Mouse (Mus musculus) thymus, postnatal 25 days (tissue): ENCODE measurements around the gene Aldh8a1.

Experiments used
- DNase-seq: peaks from one replicate; pipeline ENCODE4 v3.0.0; 2022

Aldh8a1 gene

DNA sequence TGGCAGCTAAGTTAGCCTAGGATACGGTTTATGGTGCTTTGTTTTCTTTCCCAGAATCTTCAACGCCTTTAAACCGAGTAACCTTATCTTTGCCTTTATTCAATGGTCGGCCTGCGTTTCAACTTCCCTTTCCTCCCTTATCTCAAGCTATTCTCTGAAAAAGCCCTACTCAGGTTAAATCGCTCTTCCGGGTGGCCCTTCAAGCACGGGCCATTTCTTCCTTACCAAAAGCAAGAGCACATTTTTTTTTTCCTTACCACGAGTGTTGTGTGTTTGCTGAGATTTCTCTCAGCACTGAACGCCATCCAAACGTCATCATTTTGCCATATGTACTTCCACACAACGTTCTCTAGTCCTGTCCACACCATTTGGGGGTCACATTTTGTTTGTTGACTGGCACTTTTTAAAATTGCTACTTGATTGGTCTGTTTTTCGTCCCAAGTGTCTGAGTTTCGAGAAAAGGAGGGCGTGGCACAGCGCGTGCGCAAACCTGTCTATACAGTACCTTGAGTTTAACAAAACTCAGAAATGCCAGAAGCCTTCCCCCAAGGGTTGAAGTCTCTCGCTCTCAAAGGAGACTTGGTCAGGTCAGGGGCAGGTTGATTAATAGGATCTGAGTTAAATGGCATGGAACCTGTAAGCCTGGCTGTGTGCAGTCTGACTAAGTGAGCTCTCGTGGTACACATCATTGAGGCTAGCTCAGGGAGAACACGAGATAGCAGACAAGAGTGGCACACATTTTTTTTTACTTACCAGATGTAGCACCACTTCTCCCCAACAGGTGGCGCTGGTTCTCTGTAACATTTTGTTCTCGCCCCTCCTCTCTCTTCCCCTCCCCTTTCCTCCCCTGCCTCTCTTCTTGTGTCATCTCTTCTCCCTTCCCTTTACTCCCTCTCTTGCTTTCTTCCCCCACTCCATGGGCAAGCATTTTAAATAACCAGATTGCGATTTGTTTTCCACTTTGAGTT is 43.6 kb downstream of the Aldh8a1 start:
- DNase-seq: peak; percentile 75

DNA sequence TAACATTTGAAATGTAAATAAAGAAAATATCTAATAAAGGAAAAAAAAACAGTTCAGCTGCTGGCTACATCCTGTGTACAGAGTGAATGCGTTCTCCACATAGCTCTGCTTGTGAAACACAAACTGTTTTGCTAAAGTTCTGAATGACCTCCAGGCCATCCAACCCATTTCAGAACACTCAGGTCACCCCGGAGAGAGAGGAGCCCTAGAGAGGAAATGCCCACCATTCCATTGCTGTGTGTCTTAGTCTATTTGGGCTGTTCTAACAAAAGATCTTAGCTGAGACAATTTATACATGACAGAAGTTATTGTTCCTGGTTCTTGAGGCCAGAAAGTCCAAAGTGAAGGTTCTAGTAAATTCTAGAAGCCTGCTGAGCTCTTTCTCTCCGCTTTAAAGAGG is 49.4 kb downstream of the Aldh8a1 start:
- no peak for DNase-seq

DNA sequence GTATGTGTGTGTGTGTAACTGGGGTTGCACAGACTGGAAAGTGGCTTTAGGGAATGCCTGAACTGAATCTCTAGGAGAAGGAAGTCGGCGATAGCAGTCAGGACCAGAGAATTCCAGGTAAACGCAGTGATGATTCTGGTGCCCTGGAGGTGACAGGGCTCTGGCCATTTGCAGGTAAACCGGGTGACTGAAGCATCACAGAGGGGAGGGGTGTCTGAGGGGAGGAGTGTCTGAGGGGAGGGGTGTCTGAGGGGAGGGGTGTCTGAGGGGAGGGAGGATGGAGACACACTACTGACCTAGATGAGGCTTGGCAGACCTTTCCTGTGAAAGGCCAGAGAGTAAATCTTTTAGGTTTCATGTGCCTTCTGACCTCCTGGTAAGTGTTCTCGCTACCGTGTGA is 50.9 kb downstream of the Aldh8a1 start:
- DNase-seq: no peak

DNA sequence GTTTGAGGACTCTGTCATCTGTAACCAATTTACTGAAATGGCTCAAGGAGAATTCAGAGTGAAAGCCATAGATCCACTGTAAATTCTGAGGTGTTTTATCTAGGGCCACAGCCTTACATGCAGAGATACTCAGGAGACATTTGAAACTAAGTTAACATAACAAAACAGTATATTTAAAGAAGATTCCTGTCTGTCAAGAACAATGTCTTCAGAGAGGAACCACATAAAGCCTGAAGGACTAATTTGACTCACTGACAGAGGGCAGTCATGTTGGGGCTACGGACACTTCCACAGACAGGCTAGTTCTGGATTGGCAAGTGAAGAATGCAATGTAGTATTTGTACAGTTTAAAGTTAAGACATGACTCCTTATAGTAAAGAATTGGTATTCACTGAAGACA is 62.2 kb downstream of the Aldh8a1 start:
- no peak for DNase-seq

DNA sequence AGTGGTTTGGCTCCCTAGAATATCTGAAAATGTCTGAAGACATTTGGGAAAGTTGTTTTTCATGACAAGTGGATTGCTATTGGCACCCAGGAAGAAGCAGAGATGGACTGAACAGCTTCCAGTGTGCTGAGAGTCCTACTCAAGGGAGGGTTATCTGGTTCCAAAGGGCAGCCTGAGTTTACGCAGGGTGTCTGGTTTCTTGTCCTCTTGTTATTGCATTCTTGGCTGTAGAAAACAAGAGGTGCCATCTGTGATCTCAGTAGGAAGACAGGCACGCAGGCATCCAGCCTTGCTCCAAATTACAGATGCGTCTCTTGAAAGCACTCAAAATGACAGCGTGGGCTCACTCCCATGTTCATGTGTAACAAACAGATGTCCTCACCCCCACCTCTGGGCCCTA is 63.9 kb downstream of the Aldh8a1 start:
- DNase-seq: no peak

DNA sequence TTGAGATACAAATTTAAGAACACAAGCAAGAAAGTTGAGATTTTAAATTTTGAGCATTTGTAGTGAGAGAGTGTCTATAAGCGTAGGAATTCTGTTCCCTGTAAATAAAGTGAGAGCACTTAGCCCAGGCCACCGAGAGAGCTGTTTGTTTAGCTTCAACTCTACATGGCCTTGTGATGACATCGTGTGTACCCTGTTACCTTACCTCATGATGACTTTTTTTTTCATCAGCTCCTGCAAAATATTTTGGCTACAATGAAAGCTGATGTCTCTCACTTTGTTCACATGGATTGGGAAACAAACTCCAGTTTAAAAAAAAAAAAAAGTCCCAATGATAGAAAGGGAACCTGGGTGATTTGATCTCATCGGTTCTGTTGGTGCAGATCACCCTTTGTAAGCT is 64.6 kb downstream of the Aldh8a1 start:
- no peak for DNase-seq

DNA sequence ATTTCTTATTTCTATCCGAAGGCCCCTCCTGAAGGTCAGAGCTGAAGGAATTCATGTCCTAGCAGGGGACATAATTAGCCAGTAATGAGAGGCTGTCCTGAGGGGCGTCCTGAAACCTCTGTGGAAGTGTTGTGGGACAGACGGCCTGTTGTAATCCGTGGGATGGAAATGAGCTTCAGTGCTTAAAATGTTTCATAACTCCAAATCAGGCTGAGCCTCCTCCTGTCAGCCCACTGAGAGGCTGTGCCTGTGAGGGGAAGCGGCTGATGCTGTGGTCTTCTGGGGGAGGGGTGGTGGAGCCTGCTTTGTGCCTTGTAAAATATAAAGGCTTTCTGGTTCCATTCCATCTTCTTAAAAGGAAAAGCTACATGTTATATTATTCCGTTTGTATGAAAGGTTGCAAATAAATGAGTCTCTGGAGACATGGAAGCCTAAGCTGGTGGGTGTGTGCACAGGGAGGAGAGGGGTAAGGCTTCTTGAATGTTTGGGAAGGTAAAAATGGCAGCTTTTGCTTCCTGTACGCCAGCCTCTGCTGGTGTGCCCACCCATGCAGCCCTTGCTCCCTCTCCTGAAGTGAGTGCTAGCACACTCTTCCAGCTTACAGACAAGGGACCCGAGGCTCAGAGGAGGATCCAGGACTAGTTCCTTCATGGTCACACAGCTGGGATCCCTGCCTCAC is 66.7 kb downstream of the Aldh8a1 start:
- no peak for DNase-seq

DNA sequence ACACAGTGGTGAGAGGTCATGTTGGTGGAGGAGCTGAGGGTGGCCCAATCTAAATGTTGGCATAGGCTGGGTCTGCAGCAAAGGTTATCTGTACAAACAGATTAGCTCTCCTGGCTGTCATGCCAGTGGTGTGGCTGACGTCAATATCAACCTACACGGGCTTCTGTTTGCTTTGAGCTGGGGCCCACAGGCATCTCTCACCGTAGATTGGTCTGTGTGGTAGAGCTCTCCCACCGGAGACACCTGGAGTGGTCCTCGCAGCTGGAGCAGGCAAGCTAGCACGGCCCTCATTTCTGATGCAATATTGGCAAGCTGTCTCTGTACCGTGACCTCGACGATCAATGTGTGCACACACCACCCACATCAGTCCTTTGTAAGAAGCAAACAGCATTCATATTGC is 67.3 kb downstream of the Aldh8a1 start:
- DNase-seq: no peak
